Mouse (Mus musculus): ENCODE results near the gene Gnai1. TPM values are rescaled to one million over a fixed set of nuclear protein-coding genes. Genes with fewer than 3 reads are reported as not detected.

Gene Gnai1
- total RNA-seq, 2 experiments from 2014 or later, result 153 to 174 TPM

GRCm38 (mm10) chr5:18288694-18289093, 71.5 kb downstream of the Gnai1 start:
- DNase-seq (ENCODE audit: extremely low spot score in 1 of 2, low spot score in 1 of 2), result no peak

DNA sequence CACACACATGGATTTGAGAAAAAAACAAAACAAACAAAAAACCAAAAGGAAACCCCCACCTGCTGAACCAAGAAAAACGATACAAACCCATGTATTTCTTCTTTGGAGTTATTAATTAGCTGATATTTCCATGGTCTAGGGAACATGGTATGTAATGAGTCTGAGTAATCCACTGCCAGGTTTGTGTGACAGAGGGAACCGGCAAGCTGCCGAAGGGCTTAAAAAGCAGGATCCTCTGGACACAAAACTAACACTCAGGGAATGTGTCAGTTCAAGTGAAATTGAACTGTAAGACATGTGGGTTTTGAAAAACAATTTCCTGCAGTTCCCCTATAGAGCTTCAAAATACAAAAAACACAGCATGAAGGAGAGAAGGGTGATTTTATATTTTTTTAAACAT, 72.1 kb downstream of the Gnai1 start:
- DNase-seq (ENCODE audit: extremely low spot score in 1 of 2, low spot score in 1 of 2), result no peak

DNA sequence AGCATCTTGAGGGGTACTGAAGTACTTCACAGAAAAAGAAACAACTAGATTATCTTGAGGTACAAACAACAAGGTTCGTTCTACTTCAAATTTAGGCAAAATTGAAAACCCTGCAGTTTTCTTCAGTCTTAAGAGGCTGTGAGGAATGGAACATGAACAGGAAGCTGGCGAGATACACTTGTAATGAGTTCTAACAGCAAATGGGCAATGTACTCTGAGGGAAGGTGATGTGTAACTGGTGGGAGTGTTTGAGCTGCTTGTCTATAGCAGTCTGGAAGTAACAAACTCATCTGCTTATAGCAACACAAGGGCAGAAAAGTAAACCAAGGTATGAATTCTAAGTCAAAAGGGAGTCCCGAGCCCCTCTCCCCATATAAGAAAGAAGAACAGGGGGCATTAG, 78.1 kb downstream of the Gnai1 start:
- DNase-seq (ENCODE audit: extremely low spot score in 1 of 2, low spot score in 1 of 2), result no peak

GRCm38 (mm10) chr5:18274352-18274940, 85.7 kb downstream of the Gnai1 start:
- DNase-seq (ENCODE audit: extremely low spot score in 1 of 2, low spot score in 1 of 2), result no peak

DNA sequence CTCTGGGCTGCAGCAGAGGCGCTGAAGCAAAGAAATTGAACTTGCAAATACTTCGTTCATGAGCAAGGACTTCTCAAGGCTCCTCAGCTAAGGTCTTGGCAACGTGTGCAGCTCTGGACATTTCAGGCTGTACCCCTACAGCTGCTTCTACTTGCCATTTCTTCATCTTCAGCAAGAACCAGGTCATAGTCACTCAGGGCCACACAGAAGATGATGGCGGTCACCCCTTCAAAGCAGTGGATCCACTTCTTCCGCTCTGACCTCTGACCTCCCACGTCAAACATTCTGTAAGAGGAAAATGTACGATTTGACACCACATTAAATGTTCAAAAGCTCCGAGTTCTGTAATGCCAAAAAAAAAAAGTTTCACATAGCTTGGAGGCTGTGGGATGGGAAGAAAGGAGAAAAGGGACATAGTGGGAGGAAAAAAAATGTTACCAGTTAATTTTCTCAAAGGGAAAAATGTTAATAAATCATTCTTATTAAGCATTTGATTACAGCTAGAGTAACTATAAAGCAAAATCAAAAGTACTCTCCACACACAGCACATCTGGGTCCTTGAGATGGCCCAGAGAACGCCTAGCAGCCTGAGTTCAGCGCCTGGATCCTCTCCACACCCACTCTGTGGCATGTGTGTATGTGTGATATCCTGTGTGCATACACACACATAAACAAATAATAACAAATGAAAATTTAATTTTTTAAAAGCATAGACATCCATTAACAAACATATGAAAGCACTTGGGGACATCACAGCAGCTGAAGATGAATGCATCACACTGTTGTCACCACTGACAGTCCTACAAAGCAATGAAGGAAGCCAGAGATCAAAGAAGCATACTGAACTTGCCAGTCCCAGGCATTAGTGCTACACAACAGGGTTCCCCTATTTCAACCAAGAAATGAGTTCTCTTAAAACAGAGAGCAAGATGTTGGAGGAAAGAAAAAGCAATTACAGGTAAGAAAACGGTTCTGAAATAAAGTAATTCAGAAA, 86.6 kb downstream of the Gnai1 start:
- DNase-seq (ENCODE audit: extremely low spot score in 1 of 2, low spot score in 1 of 2), result no peak

DNA sequence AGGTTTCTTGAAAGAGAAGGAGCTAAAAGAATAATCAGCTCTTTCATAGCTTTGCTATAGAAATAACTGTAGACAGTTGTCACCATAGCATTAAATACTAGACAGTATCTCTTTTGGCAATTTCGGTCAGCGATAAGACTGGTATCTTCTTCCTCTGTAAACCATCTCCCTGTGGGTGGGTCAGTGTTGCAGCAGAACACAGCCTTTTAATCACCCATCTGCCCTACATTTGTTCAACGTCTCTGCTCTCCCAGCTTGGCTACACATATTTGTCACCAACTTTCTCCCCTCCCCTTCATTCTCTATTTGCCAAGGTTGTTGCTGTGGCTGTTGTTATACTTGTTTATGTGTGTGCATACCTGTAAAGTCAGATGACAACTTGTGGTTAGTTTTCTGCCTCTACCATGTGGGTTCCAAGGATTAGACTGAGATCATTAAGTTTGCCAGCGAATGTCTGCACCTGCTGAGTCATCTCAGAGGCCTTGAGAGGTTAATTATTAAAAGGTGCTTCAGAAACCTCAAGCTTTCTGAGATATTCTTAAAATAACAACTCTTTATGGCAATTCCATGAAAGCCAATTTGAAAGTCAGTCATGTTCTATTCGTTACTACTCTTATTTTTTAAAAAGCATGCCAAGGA, 109.7 kb downstream of the Gnai1 start:
- DNase-seq (ENCODE audit: extremely low spot score in 1 of 2, low spot score in 1 of 2), result no peak

DNA sequence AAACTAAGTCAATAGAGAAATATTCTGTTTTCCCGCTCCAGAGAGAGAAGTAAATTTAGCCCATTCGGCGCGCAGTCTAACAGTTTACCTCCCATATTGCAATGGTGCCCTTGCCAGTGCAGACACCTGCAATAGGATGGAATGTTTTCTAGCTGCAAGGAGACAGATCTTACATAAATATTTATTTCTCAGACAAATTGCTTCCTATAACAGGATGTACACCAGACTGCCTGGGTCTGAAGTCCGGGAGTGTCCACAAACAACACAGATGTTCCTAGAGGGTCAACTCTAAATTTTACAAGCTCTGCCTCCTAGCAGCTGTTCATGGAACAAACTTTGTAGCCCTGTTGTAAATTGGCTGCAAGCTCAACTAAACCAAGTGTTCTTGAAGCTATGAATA, 111.0 kb downstream of the Gnai1 start:
- no peak for DNase-seq (ENCODE audit: extremely low spot score in 1 of 2, low spot score in 1 of 2)

DNA sequence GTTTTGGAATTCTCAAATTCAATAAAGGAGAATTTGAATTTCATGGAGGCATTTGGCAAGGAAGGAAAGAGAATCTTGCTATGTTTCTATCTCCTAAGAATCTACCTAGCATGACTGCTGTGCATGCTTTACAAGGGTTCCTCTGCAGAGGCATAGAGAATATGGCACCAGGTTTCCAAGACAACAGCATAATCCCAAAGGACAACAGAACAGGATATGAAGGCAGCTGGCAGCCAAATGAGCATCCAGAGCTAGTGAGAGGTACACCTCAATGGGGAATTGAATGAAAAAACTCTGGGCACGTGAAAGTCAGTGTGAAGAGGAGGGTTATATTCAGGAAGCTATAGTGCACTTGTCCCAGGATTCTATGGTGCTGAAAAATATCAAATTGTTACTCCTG, 130.8 kb downstream of the Gnai1 start:
- DNase-seq (ENCODE audit: extremely low spot score in 1 of 2, low spot score in 1 of 2), result no peak

DNA sequence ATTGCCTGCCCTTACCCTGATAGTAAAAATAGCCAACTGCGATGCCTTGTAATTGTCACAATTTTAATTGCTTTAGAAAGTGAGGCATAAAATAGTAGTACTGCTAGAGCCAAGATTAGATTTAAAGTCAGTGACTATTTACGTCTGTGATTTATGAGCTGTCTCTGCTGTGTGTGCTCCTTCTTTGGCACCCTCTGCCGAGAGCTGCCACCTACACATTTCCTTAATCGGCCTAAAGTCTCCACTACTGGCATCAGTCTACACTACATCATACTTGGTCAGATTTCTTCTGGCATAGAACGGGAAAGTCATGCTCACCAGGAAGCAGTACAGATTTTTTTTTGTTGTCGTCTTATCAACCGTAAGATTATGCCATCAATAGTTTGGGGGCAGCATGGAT, 131.3 kb downstream of the Gnai1 start:
- no peak for DNase-seq (ENCODE audit: extremely low spot score in 1 of 2, low spot score in 1 of 2)

DNA sequence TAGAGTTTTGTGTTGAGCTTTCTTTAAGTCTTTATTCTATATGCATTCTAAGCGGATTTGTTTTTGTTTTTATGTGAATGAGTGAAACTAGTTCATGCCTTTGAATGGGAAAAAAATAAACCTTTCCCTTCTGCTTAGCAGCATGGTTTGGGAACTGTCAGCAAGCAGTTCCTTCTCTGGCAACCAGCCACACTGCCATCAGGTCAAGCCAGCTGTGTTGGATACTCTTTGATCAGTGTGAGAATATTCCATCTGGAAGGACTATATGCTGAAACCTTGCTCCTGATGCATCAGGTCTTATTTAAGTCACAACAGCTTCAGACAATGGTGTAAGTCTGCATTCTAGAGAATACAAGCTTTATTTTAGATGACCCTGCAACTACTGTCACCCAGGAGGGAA, 139.3 kb downstream of the Gnai1 start:
- no peak for DNase-seq (ENCODE audit: extremely low spot score in 1 of 2, low spot score in 1 of 2)

DNA sequence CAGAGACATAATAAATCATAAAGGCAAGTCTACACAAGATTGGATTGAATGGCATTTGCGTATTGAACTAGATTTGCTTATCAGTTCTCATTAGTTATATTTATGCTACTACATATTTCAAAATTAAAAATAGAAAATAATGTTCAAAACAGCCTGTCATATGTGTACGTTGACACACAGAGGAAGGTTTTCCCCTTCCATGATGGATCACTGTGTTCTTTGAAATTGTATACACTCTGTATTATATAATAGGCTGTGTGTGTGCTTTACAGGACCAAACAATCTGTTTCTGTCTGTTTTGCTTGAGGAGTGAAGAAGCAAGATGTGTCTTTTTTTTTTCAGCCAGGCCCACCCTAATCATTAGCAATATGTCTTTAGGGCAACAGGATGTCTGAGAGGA, 141.9 kb downstream of the Gnai1 start:
- DNase-seq (ENCODE audit: extremely low spot score in 1 of 2, low spot score in 1 of 2), result no peak

GRCm38 (mm10) chr5:18217856-18218255, 142.3 kb downstream of the Gnai1 start:
- DNase-seq (ENCODE audit: extremely low spot score in 1 of 2, low spot score in 1 of 2), result no peak
